Mouse (Mus musculus) limb, embryonic 13.5 days (tissue): ENCODE measurements at regions not wholly inside any gene's neighbourhood (a gene's known extent, or its start where the extent isn't known, plus 50 kb on each side); places are given as distances from the start of the nearest gene placed in this dataset.

ENCODE experiments used
- ATAC-seq: fragments of 200-750 bp; cut with Nextera tagmentation; 2 replicates; pipeline ENCODE4 v1.8.0; 2017; ENCODE audit warnings: low read depth, moderate number of reproducible peaks, moderate TSS enrichment; ENCODE audit not compliant: low FRiP score
- H3K27ac ChIP-seq: fragments of 300-500 bp; sonication (generic); 2 replicates; pipeline ENCODE4 v1.5.1; 2015; ENCODE audit warnings: inconsistent platforms, mild to moderate bottlenecking, moderate library complexity
- H3K27me3 ChIP-seq: fragments of 300-500 bp; sonication (generic); 2 replicates; pipeline ENCODE4 v1.6.1; 2015; ENCODE audit warnings: mild to moderate bottlenecking, inconsistent platforms
- H3K36me3 ChIP-seq: fragments of 300-500 bp; sonication (generic); 2 replicates; pipeline ENCODE4 v1.6.1; 2015; ENCODE audit warnings: inconsistent platforms, mild to moderate bottlenecking, moderate library complexity
- H3K4me1 ChIP-seq: fragments of 300-500 bp; sonication (generic); 2 replicates; pipeline ENCODE4 v1.6.1; 2015; ENCODE audit warnings: inconsistent platforms
- H3K4me2 ChIP-seq: fragments of 300-500 bp; sonication (generic); replicated peaks from 2 replicates; pipeline ENCODE4 v1.6.1; 2015; ENCODE audit warnings: inconsistent platforms, mild to moderate bottlenecking, moderate library complexity
- H3K4me3 ChIP-seq: fragments of 300-500 bp; sonication (generic); 2 replicates; pipeline ENCODE4 v1.5.1; 2015; ENCODE audit warnings: moderate library complexity, mild to moderate bottlenecking, inconsistent platforms
- H3K9ac ChIP-seq: fragments of 300-500 bp; sonication (generic); 2 replicates; pipeline ENCODE4 v1.6.1; 2015; ENCODE audit warnings: mild to moderate bottlenecking, inconsistent platforms
- H3K9me3 ChIP-seq: fragments of 300-500 bp; sonication (generic); 2 replicates; pipeline ENCODE4 v1.6.1; 2016; ENCODE audit warnings: inconsistent platforms
- WGBS: fragments of 180-500 bp; shearing (Covaris S2); methylation state at CpG from one replicate; pipeline ENCODE4 v1.1.7; 2015; 5-methylcytosine and 5-hydroxymethylcytosine counted together

DNA sequence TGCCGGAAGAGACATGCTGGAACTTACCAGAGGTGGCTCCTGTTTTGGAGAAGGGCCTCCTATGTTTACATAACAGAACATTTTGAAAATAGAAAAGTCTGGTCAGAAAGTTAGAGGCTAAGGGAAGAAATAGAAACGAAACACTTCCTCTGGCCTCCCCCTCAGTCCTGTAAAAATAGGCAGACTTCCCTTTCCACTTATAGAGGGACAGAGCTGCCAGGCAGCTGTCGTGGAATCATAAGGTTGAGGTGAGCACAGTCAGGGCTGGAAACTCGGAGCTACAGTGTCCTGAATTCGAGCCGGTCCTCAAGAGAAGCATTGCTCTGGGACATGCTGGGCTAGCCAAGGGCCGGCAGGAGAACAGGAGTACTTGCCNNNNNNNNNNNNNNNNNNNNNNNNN is 94.0 kb upstream of the Egr2 start:
- Histone ChIP-seq H3K4me3 (no peak overlapping the region), H3K4me1 (no peaks in the 10 kb centered on the region), H3K27ac (no peak overlapping the region), H3K27me3 (no peaks in the 10 kb centered on the region), H3K36me3 (no peaks in the 10 kb centered on the region), H3K4me2 (no peak overlapping the region), H3K9ac (no peak overlapping the region), H3K9me3 (no peaks in the 10 kb centered on the region)
- no peak for ATAC-seq
- WGBS: 58% methylated on average over 7 of the region's 7 CpGs

GRCm38 (mm10) chr10:67448875-67449274 is 86.4 kb upstream of the Egr2 start:
- 81% methylated on average over 6 of the region's 6 CpGs for WGBS
- Histone ChIP-seq H3K4me3 (no peak overlapping the region), H3K27me3 (no peaks in the 10 kb centered on the region), H3K4me2 (no peak overlapping the region), H3K4me1 (no peaks in the 10 kb centered on the region), H3K27ac (no peak overlapping the region), H3K9ac (no peak overlapping the region), H3K36me3 (no peaks in the 10 kb centered on the region), H3K9me3 (no peaks in the 10 kb centered on the region)
- ATAC-seq: no peak

- H3K9me3 ChIP-seq: no peaks in the 10 kb centered on the region
- no peaks in the 10 kb centered on the region for H3K27me3 ChIP-seq
- no peaks in the 10 kb centered on the region for H3K36me3 ChIP-seq
- H3K9ac ChIP-seq: no peak overlapping the region
- no peak for ATAC-seq
- 0 out of 2 replicates have a peak, but pooled peaks cover 4% of the 10 kb centered on the region for H3K4me1 ChIP-seq
- no peak overlapping the region for H3K27ac ChIP-seq
- no peak overlapping the region for H3K4me3 ChIP-seq
- WGBS: 68% methylated on average over 7 of the region's 7 CpGs
- H3K4me2 ChIP-seq: no peak overlapping the region
Observed at GRCm38 (mm10) chr10:67454149-67454548, 81.1 kb upstream of the Egr2 start.

DNA sequence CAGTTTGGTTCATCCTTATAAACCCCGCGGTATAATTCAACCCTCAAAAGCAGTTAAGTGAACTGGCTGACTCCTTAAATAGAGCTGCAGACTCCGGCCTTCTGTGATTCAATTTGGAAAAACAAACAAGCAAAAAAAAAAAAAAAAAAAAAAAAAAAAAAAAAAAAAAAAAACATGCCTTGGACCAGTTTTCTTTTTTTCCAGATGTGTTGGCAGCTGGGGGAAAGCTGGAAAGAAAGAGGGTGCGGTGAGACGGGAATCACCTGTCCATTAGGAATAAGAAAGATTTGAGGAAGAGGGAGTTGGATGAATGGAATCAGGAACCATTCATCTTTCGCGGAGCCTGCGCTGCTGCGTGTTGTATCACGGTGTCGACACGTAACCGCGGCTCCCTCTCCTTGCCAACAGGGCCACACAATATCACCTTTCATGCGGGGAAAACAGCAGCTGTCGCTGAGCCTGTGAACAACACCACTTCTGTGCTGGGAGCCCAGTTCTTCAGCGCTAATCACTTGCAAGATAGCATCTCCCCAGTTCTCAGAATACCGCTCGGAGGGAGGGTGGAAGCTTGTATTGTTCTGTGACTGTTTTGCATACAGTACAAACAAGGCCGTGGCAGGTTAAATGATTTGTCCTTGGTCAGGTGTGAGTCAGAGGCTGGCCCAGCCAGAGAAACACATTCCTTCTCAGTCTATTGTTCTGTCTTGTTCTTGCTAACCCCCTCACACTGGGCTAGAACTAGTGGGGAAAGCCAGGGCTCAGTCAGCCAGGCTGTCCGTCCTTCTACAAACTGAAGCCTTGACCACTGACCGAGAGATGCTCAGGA is 76.6 kb upstream of the Egr2 start:
- H3K27ac ChIP-seq: no peak overlapping the region
- H3K9ac ChIP-seq: no peak overlapping the region
- H3K4me3 ChIP-seq: no peak overlapping the region
- no peaks in the 10 kb centered on the region for H3K36me3 ChIP-seq
- ATAC-seq: no peak; the same call in 1 of the 2 replicates
- H3K27me3 ChIP-seq: no peaks in the 10 kb centered on the region
- H3K4me1 ChIP-seq: 0 out of 2 replicates have a peak, but pooled peaks cover 4% of the 10 kb centered on the region
- H3K9me3 ChIP-seq: no peaks in the 10 kb centered on the region
- WGBS: 39% methylated on average over 22 of the region's 22 CpGs
- peak overlapping the region; percentile 35 for H3K4me2 ChIP-seq

DNA sequence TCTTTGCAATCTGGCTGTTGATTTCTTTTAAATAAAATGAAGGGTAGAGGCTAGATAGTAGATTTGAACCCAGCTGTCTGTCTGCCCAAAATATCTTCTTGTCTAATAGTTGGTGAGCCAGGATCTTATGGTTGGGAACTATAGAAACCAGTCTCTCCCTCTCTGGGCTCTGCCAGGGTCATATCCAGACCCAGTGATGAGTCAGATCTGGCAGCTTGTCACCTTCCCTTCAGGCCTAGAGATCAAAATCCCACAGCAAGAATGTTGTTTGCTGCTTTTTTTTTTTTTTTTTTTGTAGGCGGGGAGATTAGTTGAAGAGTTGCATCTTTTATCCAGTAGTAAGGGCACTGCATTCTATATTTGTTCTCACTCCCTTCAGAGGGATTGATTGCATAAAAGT is 74.0 kb upstream of the Egr2 start:
- H3K4me2 ChIP-seq: no peak overlapping the region
- H3K27me3 ChIP-seq: no peaks in the 10 kb centered on the region
- H3K4me1 ChIP-seq: 0 out of 2 replicates have a peak, but pooled peaks cover 4% of the 10 kb centered on the region
- H3K9ac ChIP-seq: no peak overlapping the region
- no peaks in the 10 kb centered on the region for H3K36me3 ChIP-seq
- WGBS: 86% methylated on average over 1 of the region's 1 CpGs
- no peak for ATAC-seq
- no peak overlapping the region for H3K27ac ChIP-seq
- H3K9me3 ChIP-seq: no peaks in the 10 kb centered on the region
- no peak overlapping the region for H3K4me3 ChIP-seq

DNA sequence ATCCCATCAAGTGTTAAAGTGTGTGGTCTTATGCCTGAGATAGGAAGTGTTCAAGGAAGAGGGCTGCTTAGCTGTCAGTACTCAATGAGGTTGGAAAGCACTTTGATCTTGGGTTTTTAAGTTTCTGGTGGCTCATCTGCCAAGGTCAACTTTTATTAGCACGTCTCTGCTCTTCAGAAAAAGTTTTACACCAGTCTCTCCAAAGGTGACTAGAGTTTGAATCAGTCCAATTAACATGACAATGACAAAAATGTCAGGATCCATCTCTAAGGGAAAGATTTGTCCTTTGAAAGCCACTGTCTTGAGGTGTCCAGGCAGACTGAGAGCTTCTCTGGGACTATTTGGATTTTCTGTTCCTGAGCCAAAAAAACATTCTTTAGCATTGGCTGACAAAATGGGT is 73.4 kb upstream of the Egr2 start:
- no peak overlapping the region for H3K4me2 ChIP-seq
- H3K9me3 ChIP-seq: no peaks in the 10 kb centered on the region
- H3K36me3 ChIP-seq: no peaks in the 10 kb centered on the region
- ATAC-seq: no peak
- H3K9ac ChIP-seq: no peak overlapping the region
- no peak overlapping the region for H3K4me3 ChIP-seq
- 0 out of 2 replicates have a peak, but pooled peaks cover 4% of the 10 kb centered on the region for H3K4me1 ChIP-seq
- no peaks in the 10 kb centered on the region for H3K27me3 ChIP-seq
- WGBS: 29% methylated on average over 1 of the region's 1 CpGs
- no peak overlapping the region for H3K27ac ChIP-seq

GRCm38 (mm10) chr10:67468724-67469123 is 66.6 kb upstream of the Egr2 start:
- Histone ChIP-seq H3K27me3 (no peaks in the 10 kb centered on the region), H3K36me3 (no peaks in the 10 kb centered on the region)
- no peak for ATAC-seq

GRCm38 (mm10) chr10:67473016-67473415 is 62.3 kb upstream of the Egr2 start:
- H3K4me2 ChIP-seq: no peak overlapping the region
- peak; percentile 24; the same call in 1 of the 2 replicates for ATAC-seq
- no peak overlapping the region for H3K9ac ChIP-seq
- no peaks in the 10 kb centered on the region for H3K36me3 ChIP-seq
- no peak overlapping the region for H3K27ac ChIP-seq
- H3K27me3 ChIP-seq: no peaks in the 10 kb centered on the region
- WGBS: 82% methylated on average over 6 of the region's 6 CpGs
- peaks cover 10% of the 10 kb centered on the region; the same call in 1 of the 2 replicates for H3K4me1 ChIP-seq
- H3K9me3 ChIP-seq: no peaks in the 10 kb centered on the region
- no peak overlapping the region for H3K4me3 ChIP-seq

More at GRCm38 (mm10) chr10:67468724-67469123, 66.6 kb upstream of the Egr2 start:
- Histone ChIP-seq H3K4me2 (no peak overlapping the region), H3K9me3 (no peaks in the 10 kb centered on the region), H3K9ac (no peak overlapping the region), H3K4me3 (no peak overlapping the region), H3K27ac (no peak overlapping the region), H3K4me1 (peaks cover 5% of the 10 kb centered on the region; the same call in 1 of the 2 replicates)
- 67% methylated on average over 8 of the region's 8 CpGs for WGBS

- ATAC-seq: no peak; the same call in 1 of the 2 replicates
- Histone ChIP-seq H3K4me2 (no peak overlapping the region), H3K4me3 (no peak overlapping the region), H3K36me3 (no peaks in the 10 kb centered on the region), H3K27me3 (no peaks in the 10 kb centered on the region), H3K9me3 (no peaks in the 10 kb centered on the region), H3K4me1 (peaks cover 10% of the 10 kb centered on the region; the same call in 1 of the 2 replicates), H3K27ac (no peak overlapping the region), H3K9ac (no peak overlapping the region)
- WGBS: 60% methylated on average over 2 of the region's 2 CpGs
Observed at GRCm38 (mm10) chr10:67474336-67474735, 60.9 kb upstream of the Egr2 start.

- no peaks in the 10 kb centered on the region for H3K36me3 ChIP-seq
- no peak overlapping the region for H3K4me3 ChIP-seq
- H3K4me1 ChIP-seq: no peaks in the 10 kb centered on the region
- peaks cover 14% of the 10 kb centered on the region for H3K9me3 ChIP-seq
- H3K27me3 ChIP-seq: no peaks in the 10 kb centered on the region
- no peak overlapping the region for H3K27ac ChIP-seq
- 72% methylated on average over 14 of the region's 14 CpGs for WGBS
- H3K9ac ChIP-seq: no peak overlapping the region
- ATAC-seq: no peak
- no peak overlapping the region for H3K4me2 ChIP-seq
Observed at GRCm38 (mm10) chr10:67482268-67482667, 53.0 kb upstream of the Egr2 start.

DNA sequence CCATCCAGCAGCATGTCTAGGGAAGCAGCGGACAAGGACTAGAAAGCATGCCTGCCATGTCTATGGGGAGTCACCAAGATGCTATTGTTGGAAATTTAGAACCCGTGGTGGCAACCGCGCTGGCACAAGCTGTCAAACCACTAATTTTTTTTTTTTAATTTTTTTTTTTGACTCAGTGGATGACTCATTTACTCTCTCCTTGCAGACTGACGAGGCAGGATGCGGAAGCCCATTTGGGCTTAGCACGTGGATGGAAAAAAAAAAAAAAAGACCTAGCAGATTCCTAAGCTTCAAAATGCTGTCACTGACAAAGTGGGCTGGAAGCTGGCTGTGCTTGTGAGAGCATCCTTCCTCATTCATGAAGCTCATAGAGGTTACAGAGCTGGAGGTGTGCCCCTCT is 51.9 kb upstream of the Egr2 start:
- H3K36me3 ChIP-seq: no peaks in the 10 kb centered on the region
- no peak overlapping the region for H3K27ac ChIP-seq
- 77% methylated on average over 7 of the region's 7 CpGs for WGBS
- H3K9ac ChIP-seq: no peak overlapping the region
- H3K27me3 ChIP-seq: no peaks in the 10 kb centered on the region
- H3K4me2 ChIP-seq: no peak overlapping the region
- no peaks in the 10 kb centered on the region for H3K4me1 ChIP-seq
- H3K9me3 ChIP-seq: peaks cover 14% of the 10 kb centered on the region
- ATAC-seq: no peak
- H3K4me3 ChIP-seq: no peak overlapping the region

- ATAC-seq: no peak
- peaks cover 14% of the 10 kb centered on the region for H3K9me3 ChIP-seq
- no peaks in the 10 kb centered on the region for H3K36me3 ChIP-seq
- H3K27ac ChIP-seq: no peak overlapping the region
- H3K9ac ChIP-seq: no peak overlapping the region
- H3K27me3 ChIP-seq: no peaks in the 10 kb centered on the region
- 87% methylated on average over 3 of the region's 3 CpGs for WGBS
- no peak overlapping the region for H3K4me2 ChIP-seq
- no peaks in the 10 kb centered on the region for H3K4me1 ChIP-seq
- H3K4me3 ChIP-seq: no peak overlapping the region
Observed at GRCm38 (mm10) chr10:67484091-67484745, 51.1 kb upstream of the Egr2 start.
